Comparison of ENCODE assay signal across 8 mouse cellular contexts in the genomic region with DNA sequence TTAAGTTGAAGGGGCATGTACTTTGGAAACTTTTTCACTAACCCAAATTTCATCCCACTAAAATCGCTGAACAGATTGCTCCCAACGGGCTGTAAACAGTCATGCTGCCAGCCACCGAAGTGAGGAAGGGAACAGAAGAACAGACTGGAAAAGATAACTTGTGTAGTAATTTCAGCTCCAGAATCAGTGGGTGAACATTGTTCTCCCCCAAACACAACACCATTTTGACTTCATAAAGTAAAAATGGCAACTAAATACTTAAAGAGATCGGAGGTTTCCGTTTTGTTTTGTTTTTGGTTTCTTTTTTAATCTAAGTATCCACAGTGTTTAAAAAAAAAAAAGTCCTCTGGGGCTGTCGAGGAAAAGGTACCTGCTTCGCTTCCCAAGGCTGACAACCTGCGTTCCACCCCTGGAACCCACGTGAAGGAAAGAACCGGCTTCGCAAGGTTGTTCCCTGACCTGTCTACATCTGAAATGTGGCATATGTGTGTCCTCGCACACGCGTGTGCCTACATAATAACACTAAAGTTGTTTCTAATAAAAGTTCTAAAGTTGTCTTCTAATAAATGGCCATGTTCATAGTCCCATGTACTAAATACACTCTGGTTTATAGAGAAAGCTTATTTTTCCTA. TPM values are rescaled to one million over a fixed set of nuclear protein-coding genes. Genes with fewer than 3 reads are reported as not detected.
DNase-seq lines count a peak whose midpoint lies in the region; ATAC-seq lines count a peak whose summit lies in the region.

No protein-coding gene starts in this region.

- no peaks in the 10 kb centered on the region for H3K9me3 ChIP-seq in intestine, embryonic 15.5 days
- H3K9me3 ChIP-seq in midbrain, embryonic 16.5 days (replicated peaks; ENCODE audit: control insufficient read depth, low read length, poor library complexity, severe bottlenecking): no peaks in the 10 kb centered on the region

- no peaks in the 10 kb centered on the region for H3K36me3 ChIP-seq in intestine, embryonic 15.5 days
- H3K36me3 ChIP-seq in midbrain, embryonic 16.5 days (ENCODE audit: control insufficient read depth, insufficient read depth, low read length): no peaks in the 10 kb centered on the region

- H3K27ac ChIP-seq in intestine, embryonic 15.5 days: no peak overlapping the region
- no peak overlapping the region for H3K27ac ChIP-seq in midbrain, embryonic 16.5 days (ENCODE audit: low read length)

- no peak for ATAC-seq in CD4-positive, CD25-positive, alpha-beta regulatory T cell, adult 4 months
- no peak for ATAC-seq in intestine, embryonic 15.5 days
- ATAC-seq in midbrain, embryonic 16.5 days: no peak

- H3K4me1 ChIP-seq in intestine, embryonic 15.5 days (replicated peaks): peaks cover 3% of the 10 kb centered on the region; the same call in 1 of the 2 replicates
- H3K4me1 ChIP-seq in midbrain, embryonic 16.5 days (ENCODE audit: control insufficient read depth, insufficient read depth, low read length): peaks cover 13% of the 10 kb centered on the region

- DNase-seq in CD4-positive, CD25-positive, alpha-beta regulatory T cell, adult 2 months (ENCODE audit: low read depth, low spot score): peak; percentile 20
- DNase-seq in urinary bladder, postnatal 14 days (ENCODE audit: low spot score): peak; percentile 21
- DNase-seq in urinary bladder, adult 2 months (ENCODE audit: low spot score): no peak
- no peak for DNase-seq in thymus, postnatal 10 days (ENCODE audit: low spot score in 2 of 2)
- DNase-seq in right cerebral cortex, postnatal 4 days: no peak

- no peak overlapping the region for H3K9ac ChIP-seq in intestine, embryonic 15.5 days
- H3K9ac ChIP-seq in midbrain, embryonic 16.5 days (ENCODE audit: low read depth, low read length): no peak overlapping the region

- H3K4me2 ChIP-seq in intestine, embryonic 15.5 days (replicated peaks): peak overlapping the region; percentile 75
- H3K4me2 ChIP-seq in midbrain, embryonic 16.5 days (ENCODE audit: low read length): peak overlapping the region; percentile 63

- no peaks in the 10 kb centered on the region for H3K27me3 ChIP-seq in intestine, embryonic 15.5 days (replicated peaks)
- H3K27me3 ChIP-seq in midbrain, embryonic 16.5 days (ENCODE audit: control insufficient read depth, insufficient read depth, low read depth, low read length): no peaks in the 10 kb centered on the region

- WGBS in intestine, embryonic 15.5 days: 38% methylated on average over 14 of the region's 14 CpGs
- 51% methylated on average over 14 of the region's 14 CpGs for WGBS in midbrain, embryonic 16.5 days

- H3K4me3 ChIP-seq in intestine, embryonic 15.5 days (replicated peaks): peak overlapping the region; percentile 97; the same call in 1 of the 2 replicates
- H3K4me3 ChIP-seq in midbrain, embryonic 16.5 days (ENCODE audit: low read depth, low read length): no peak overlapping the region

RNA-seq across cellular contexts. Expression of gene Sos2, which starts 1.3 kb away (rescaled TPM):
- 10 to 100 TPM; 13.7 to 16.9 TPM for polyA plus RNA-seq in CD4-positive, CD25-positive, alpha-beta regulatory T cell, adult 4 months (2017; shearing (Covaris generic))
- 27.8 and 30.3 TPM in 2 replicates for polyA plus RNA-seq in urinary bladder, adult 2 months (2012; rRNA removed)
- polyA plus RNA-seq in intestine, embryonic 15.5 days (2015; fragmentation: Nextera tagmentation; extraction: Ambion mirVana): 8.5 and 8.7 TPM in 2 replicates
- 12.9 and 14.2 TPM in 2 replicates for polyA plus RNA-seq in midbrain, embryonic 16.5 days (2015; fragmentation: Nextera tagmentation; extraction: Ambion mirVana)

RNA-seq across cellular contexts. Expression of gene L2hgdh, which starts 41.8 kb away (rescaled TPM):
- 1 to 10 TPM; 3.1 TPM for polyA plus RNA-seq in CD4-positive, CD25-positive, alpha-beta regulatory T cell, adult 4 months (2017; shearing (Covaris generic))
- 9.6 and 11.9 TPM in 2 replicates for polyA plus RNA-seq in urinary bladder, adult 2 months (2012; rRNA removed)
- 20.7 and 21.6 TPM in 2 replicates for polyA plus RNA-seq in intestine, embryonic 15.5 days (2015; fragmentation: Nextera tagmentation; extraction: Ambion mirVana)
- 14.6 and 15.6 TPM in 2 replicates for polyA plus RNA-seq in midbrain, embryonic 16.5 days (2015; fragmentation: Nextera tagmentation; extraction: Ambion mirVana)

RNA-seq across cellular contexts. Expression of gene Atp5s, which starts 41.8 kb away (rescaled TPM):
- polyA plus RNA-seq in CD4-positive, CD25-positive, alpha-beta regulatory T cell, adult 4 months (2017; shearing (Covaris generic)): 10 to 100 TPM; 17.1 to 17.2 TPM
- 20.0 and 30.4 TPM in 2 replicates for polyA plus RNA-seq in urinary bladder, adult 2 months (2012; rRNA removed)
- 29.6 and 31.3 TPM in 2 replicates for polyA plus RNA-seq in intestine, embryonic 15.5 days (2015; fragmentation: Nextera tagmentation; extraction: Ambion mirVana)
- 35.9 and 41.6 TPM in 2 replicates for polyA plus RNA-seq in midbrain, embryonic 16.5 days (2015; fragmentation: Nextera tagmentation; extraction: Ambion mirVana)

Comparison
In these comparisons a context has a peak if more than half of its experiments do, and no peak if none do; other contexts are left out.
1. DNase-seq: peak in CD4-positive, CD25-positive, alpha-beta regulatory T cell, adult 2 months (single experiment) and urinary bladder, postnatal 14 days (single experiment); none in urinary bladder, adult 2 months (single experiment), thymus, postnatal 10 days (0 of 2) and right cerebral cortex, postnatal 4 days (single experiment).